Mouse (Mus musculus) heart, adult 9 months (tissue): ENCODE measurements around the gene Celf2.

Source experiments
- DNase-seq, 2 experiments: peaks; one replicate each; pipeline ENCODE4 v3.0.0; 2022; ENCODE audit warnings: low spot score in 2 of 2

Gene Celf2

DNA sequence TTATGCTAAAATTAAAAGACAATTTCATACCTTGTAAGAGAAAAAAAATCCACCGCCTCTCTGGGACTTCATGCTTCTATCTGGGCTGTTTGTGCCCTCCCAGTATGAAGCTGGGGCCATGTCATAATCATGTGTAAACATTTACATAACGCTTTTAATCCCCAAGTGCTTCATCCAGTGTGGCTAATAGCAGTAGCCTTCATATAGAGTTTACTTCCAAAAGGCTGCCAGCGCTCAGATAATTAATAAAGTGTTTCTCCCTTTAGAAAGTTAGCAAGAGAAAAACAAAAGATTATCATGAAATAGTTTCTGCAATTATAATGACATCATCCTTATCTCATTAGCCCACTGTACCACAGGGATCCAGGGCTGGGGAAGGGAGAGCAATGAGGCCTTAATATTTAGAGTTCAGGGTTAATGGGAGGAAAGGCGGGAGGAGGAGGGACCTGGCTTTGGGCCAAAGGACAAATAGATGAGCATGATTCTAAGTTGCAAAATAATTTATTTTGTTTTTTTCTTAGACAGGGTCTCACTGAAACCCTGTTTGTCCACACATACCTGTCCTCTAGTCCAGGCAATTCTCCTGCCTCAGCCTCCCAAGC is 425.8 kb downstream of the Celf2 start:
- no peak for DNase-seq

GRCm38 (mm10) chr2:7082376-7083025 is 426.9 kb downstream of the Celf2 start:
- no peak for DNase-seq

DNA sequence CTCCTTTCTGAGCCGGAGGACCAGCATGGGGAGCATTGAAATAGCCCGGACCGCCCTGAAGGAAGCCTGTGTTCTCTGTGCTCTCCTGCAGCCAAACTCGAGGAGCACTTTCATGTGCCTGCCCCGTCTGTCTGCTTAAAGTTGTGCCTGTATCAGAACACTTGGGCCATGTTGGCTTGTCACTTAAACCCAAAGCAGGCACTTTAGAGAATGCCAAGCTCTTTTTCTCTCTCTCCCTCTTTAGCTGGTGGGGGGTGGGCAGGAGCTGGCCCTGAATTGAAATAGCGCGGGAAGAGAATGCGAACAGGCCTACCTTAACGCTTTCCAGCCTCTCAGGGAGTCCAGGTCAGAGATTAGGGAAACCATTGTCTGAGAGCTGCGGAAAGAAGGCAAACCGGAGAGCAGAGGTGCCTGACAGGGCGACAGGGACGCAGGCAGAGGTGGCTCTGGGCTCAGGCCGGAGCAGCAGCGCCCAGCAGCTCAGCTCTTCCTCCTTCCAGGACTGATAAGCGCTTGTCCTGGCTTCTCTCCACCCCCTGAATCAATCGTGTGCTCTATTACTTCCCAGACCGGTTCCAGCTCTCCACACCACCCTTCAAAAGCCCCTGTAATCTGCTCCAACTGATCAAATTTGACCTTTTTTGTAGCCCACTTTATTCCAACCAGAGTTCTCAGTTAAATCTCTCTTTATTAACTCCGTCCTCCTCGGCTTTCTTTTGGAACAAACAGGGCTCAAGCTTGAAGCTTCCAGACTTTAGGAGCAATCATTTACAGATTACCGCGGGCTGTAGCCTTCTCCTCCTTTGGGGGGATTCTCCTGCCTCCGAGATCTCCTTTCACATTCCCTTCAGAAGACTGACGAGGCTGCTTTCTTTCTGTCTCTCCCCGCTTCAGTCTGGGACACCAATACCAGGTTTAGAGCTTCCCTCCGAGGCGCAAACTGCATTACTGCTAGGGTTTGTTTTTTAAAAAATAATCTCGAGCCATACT is 428.3 kb downstream of the Celf2 start:
- DNase-seq, result peak; percentile 62 to 67

DNA sequence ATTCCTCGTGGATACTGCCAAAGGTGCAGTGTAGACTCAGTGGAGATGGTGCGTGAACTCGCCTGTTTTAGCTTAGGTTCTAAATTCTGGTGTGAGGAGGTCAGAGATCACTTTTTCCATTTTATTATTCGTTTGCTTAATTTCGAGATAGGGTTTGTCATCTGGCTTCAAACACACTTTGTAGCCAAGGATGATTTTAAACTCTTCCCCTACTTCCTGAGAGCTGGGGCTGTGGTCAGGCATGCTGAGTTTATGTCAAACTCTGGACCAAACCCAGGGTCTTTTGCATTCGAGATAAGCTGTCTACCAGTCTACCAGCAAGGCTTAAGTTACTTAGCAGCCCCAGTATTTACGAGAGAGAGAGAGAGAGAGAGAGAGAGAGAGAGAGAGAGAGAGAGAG is 429.3 kb downstream of the Celf2 start:
- no peak for DNase-seq

- DNase-seq, result no peak
Observed at GRCm38 (mm10) chr2:7079390-7079789, 430.0 kb downstream of the Celf2 start.

DNA sequence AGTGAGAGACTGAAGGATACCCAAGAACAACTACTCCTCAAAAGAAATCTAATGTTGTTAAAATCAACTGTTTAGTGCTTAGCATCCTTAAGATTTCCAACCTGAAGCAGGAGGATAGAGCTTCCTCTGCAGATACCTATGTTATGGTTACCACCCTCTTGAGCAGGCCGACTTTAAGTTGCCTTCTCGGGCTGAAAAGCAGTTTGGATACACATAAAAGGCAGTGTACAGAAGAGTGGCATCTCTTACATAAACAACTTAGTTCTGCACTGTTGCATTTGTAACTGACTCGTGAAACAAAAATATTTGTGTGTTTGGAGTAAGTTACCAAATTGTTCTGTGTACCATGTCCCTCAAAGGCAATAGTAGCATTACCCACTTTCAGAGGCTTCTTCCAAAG is 435.6 kb downstream of the Celf2 start:
- DNase-seq, result no peak

DNA sequence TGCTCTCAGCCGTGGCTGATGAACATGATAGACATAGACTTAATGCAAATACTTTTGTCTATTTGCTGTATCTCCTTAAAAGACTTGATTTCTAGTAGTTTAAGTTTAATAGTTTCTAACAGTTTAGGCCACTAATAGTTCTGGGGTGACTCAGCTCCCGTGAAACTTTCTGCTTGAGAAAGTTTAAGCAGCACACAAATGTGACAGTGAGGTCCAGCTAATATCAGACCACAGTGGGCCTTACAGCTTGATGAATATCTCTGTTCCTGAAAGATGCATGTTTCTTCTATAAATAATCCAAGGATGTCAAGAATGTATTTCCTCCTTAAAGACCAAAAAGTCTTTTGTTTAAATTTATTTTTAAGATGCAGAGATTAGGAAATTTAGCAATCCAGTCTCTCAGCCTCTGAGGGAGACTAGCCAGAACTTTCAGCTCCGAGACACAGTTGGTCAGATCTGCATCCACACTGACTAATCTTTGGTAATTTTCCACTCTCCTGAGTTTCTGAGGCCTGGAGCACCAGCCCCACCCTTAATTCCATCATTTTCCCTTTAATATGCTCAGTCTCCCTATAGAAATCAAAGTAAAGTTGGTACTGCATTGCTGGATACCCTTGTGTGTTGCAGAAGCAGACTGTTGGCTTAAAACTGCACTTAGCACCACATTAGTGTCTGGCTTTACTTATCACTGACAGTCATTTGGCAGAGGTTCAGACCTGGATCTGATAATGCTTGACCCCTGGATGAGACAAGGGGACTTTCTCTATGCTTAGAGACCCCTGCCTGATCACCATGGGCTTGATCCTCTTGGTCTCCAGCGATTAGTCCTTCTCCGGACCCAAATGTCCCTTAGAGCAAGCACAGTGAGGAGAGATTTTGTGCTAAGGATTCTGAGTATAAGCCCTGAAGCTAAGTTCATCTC is 436.8 kb downstream of the Celf2 start:
- no peak for DNase-seq

- no peak for DNase-seq
Observed at GRCm38 (mm10) chr2:7069458-7069857, 439.9 kb downstream of the Celf2 start.

DNA sequence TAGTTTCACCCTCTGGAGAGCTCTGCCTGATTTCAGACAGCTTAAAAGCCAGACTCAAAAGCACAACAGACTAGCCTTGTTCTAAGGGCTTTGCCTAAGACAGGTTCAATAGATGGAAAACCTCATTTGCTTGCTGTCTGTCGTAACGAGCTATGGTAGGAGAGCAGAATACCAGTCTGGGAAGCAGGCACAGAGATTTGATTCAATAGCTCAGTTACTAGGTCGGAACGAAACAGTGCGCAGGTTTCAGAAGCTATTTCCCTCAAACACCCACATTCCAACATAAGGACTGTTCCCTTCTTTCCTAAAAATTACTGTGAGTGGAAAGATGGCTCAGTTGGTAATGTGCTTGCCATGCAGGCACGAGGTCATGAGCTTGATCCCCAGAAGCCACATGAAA is 441.1 kb downstream of the Celf2 start:
- no peak for DNase-seq

GRCm38 (mm10) chr2:7063574-7064192 is 445.7 kb downstream of the Celf2 start:
- no peak for DNase-seq

GRCm38 (mm10) chr2:7060490-7061105 is 448.8 kb downstream of the Celf2 start:
- peak; percentile 57 to 82 for DNase-seq

DNA sequence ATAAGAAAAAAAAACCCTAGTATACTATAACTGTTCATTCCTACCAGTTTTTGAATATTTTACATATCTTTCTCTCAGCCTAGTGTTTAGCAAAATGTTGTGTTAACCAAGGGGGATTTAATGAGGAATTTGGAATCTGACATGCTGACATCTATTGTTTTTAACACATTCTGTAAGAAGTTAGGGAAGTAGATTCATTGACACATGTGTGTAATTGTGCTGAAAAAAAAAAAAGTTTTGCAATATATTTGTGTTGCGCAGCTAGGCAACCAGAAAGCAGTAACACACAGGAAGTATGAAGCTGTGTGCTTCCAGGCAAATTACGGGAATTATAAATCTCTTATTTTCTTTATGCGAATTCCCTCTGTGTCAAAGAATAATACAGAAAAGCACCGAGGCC is 453.0 kb downstream of the Celf2 start:
- peak in 1 of 2 experiments; percentile 17 for DNase-seq

GRCm38 (mm10) chr2:7055958-7056357 is 453.4 kb downstream of the Celf2 start:
- DNase-seq, result peak in 1 of 2 experiments; percentile 5

- no peak for DNase-seq
Observed at GRCm38 (mm10) chr2:7051090-7051489, 458.3 kb downstream of the Celf2 start.

GRCm38 (mm10) chr2:7046155-7046554 is 463.2 kb downstream of the Celf2 start:
- no peak for DNase-seq

DNA sequence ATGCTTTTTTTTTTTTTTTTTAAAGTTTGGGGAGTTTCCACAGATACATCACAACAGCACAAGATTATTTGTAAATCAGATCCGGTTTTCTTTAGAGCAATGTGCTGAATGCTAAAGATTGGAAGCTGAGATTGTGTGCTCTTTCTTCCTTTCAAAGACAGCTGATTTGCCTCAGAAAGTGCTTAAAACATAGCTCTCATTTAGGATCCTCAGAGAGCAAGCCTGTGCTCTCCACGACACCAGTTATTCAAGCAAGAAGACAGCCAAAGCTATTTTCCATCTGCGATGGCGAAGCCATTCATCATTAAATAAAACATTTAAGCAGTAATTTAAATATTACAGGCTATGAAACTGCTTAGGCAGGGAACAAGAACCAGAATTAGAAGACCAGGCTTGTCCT is 463.8 kb downstream of the Celf2 start:
- no peak for DNase-seq

DNA sequence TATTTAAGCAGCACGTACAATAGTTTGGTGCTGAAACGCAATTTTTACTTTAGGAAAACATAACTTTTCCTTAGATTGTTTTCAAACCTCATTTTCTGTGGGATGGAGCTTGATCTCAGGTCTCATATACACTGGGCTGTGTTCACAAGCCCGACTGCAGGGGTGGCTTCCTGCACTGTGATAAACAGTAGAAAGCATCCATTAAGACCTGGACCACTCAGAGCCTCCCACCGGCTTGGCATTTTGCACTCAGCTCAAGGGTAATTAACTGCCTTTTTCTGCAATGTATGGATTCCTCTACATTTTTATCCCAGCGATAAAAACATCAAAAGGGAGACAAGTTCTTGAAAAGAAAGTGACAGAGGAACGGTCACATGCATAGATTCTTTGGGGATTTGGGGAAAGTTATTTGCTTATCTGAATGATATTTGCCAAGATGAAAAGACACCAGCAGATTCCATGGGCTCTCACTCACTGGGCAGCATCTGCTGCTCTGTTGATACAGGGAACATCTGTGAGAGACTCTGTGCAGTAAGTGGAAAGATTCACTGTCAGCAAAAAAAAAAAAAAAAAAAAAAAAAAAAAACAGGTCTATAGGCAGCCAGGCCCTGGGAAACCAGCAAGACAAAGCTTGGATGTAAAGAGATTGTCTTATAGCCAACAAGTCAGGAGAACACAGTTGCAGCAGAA is 465.4 kb downstream of the Celf2 start:
- DNase-seq, result no peak

DNA sequence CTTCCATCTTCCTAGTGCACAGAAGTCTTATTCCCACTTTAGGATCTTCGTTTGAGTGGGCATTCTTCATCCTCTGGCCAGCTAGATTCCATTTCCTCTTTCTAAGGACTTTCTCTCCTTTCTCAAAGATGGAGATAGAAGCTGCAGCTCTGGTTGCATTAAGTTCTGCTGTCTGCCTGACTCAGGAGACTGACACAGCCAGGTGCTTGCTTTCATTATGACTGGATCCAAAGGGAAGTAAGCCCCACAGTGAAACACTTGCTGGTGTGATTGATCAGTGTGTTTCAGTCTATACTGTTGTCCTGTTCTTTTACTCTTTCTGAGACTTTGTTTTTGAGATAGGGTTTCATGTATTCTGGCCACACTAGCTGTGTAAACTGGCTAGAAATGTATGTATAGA is 468.4 kb downstream of the Celf2 start:
- no peak for DNase-seq

DNA sequence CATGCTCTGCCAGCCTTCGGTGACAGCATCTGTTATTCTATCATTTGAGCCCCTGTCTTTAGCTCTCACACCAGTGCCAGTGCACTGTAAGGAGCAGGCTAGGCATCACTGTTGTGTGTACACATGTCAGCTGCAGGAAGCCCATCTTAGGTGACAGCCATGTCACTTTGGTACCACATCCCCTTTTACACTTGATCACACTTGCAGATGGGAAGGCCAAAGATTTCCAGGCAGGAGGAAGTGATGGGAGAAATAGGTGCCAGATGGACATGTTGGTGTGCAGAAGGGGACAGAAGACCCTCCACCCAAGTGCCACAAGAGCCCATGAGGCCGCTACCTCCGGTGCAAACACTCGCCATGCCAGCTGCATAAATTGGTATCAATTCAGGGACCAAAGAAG is 470.4 kb downstream of the Celf2 start:
- DNase-seq, result no peak

- no peak for DNase-seq
Observed at GRCm38 (mm10) chr2:7031389-7031788, 478.0 kb downstream of the Celf2 start.
